Mouse (Mus musculus): ENCODE results near the gene Trpc6.

Gene Trpc6

DNA sequence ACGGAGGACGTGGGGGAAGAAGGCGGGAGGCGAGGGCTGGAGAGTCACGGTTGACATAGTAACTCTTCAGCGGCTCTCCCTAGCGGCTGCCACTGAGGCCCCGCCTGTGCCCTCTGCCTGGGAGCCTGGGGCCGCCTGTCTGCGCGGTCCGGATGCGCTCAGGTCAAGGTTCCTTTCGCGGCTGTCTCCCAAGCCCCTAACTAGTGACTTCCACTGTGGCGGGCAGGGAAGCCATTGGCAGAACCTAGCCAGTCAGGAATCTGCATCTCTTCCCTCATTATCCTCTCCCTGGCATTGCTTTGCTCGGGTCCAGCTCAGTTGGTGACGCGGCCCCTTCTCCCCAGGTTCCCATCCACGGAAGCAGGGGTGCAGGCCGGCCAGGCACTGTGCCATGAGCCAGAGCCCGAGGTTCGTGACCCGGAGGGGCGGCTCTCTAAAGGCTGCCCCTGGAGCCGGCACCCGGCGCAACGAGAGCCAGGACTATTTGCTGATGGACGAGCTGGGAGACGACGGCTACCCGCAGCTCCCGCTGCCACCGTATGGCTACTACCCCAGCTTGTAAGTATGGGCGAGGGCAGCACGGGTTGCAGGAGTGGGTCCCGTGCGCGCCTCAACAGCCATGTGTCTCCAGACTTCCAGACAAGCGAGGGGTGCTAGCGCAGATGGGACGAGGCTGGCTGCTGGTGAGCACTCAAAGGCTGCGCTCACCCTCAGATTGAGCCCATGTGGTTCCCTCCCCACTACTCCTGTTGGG is at the start of gene Trpc6:
TSS of gene Trpc6 (plus strand) at position 102 of the 754 bp plus-strand sequence.
- CTCF ChIA-PET, result no interaction called here

DNA sequence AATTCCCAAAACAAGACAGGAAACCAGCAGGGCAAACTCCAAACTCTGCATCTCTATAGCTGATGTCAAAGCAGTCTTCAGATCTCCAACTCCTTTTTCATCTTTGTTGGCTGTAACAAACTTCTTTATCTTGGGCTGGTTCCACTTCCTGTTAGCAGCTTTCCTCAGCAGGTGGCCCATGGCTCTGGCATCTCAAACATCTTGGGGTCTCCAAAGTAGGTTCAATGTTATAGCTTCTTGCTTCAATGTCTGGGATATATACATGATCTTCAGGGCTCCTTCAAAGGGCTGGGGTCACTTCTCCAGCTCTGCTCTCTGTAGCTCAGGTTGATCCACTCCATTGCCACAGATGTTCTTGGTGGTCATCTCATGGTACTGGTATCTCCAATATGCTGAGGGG is 23.0 kb upstream of the Trpc6 start:
- CTCF ChIA-PET, result no interaction called here

DNA sequence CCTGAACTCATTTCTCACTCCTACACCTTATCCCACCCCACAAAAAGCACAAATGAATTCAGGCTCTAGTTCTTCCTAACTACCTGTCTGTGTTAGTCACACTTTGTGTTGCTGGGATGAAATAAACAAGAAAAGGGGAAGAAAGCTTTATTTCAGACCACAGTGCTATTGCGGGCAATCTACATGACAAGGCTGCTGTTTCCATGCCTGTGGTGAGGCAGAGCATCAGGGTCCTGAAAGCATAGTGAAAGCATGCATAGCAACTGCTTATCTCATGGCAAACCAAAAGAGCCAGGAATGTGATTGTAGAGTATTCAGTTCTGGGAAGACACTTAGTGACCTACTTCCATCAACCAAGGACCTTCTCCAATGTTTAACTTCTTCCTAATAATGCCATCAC is 10.3 kb upstream of the Trpc6 start:
- CTCF ChIA-PET, result no interaction called here

DNA sequence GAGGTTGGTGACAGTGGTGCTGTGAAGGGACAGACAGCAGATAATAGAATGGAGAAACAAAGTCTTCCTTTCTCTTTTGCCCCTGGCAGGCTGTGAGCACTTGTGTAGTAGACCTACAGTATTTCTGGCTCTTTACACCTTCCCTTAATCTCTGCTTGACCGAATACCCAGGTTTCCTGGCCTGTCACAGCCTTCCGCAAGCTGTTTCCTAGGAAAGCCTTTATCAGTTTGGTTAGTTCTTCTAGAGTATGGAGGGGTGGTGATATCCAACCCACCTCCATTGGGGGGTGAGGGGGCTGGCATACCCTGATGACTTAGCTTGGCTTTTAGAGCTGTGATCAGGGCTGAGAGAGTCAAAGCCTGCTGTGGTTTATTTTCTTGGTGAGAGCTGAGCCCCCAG is 1.3 kb downstream of the Trpc6 start:
- CTCF ChIA-PET, result no interaction called here

DNA sequence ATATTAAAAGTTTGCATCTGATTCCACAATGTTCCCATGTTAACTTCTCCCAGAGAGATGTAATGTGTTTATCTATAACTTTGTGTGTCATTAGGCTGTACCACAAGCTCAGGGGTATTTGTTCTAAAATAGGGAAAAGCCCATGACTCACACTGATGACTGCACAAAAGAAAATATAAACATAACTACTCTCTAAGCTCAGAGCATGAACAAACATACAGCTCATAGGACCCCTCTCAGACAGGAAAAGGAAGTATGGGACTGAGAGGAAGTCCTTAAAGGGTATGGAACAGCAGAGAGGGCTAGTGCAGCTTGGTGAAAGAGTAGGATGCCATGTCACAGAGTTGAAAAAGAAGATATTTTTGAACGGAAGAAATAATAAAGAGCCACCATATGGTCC is 14.6 kb downstream of the Trpc6 start:
- CTCF ChIA-PET, result no interaction called here

DNA sequence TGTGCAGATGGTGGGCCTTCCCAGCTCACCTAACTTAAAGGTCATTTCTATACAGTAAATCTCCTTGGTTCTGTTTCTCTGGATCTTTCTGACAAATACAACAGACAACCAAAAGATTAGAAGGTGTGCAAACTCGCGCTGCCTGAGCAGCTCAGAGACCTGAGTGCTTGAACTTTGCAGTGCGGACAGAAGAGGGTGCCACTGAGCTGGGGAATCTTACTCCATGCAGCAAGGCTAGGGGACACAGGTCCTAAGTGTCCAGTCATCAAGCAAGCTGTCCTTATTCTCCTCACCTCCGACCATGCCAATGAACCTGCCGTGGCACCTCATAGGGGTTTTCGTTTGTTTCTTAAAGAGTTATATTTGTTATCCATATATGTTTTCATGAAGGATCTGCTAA is 48.7 kb downstream of the Trpc6 start:
- CTCF ChIA-PET, result no interaction called here

DNA sequence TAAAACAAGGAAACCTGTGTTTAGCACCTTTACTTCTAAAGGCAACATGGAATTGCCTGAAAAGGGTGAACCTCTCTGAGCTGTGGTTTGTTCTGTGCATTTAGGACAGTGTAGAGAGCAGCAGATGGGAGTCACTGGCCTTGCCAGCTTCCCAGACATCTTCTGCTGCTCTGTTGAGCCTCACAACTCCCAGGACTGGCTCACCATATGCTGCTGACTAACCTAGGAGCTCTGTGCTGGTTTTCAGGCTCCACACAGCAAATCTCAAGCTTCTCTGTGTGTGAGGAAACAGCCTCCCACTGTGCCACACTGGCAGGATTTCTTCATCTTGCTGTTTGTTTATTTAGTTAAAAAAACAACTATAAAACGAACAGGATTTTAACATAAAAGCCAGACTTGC is 53.1 kb downstream of the Trpc6 start:
- CTCF ChIA-PET, result no interaction called here

DNA sequence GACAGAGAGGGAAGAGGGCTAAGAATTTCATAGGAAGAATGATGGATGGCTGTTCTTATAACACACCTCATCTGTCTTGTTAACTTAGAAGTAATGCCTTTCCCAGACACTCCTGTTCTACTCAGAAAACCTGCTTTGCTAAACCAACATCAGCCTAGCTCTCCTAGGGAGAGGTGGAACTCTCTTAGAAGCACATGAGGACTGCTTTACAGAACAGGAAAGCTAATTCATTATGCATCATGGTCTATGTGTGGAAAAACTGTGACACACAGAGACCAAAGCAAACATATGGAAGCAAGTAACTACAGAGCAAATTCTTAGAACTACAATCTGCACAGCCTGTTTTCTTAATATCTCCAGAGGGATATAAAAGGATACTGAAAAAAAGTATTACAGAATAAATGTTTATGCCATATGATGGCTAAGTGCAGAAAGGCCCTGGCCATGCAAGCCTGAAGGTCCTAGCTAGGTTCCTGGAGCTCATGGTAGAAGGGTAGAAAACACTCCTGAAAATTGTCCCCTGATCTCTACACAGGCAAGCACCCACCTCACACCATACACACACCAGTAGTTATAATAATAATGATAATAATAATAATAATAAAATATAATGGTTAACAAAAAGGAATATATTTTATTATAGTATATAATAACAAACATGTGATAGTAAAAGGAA is 63.0 kb downstream of the Trpc6 start:
- CTCF ChIA-PET, result no interaction called here

DNA sequence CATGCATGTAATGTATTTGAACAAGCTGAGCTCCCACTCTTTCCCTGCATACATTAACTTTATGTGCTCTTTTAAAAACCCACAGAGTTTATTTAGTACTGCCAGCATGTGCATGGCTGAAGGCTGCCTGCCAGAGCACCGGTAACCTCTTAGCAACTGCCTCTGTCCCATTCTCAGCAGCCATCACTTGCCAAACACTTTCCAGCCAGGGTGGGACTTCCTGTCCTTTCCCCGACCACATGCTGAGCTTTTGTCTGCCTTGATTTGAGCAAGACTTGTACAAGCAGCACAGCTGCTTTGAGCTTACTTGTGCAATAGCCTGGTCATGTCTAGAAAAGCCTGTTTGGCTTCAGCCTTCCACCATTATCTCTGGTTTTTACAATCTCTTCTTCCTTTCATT is 90.4 kb downstream of the Trpc6 start:
- CTCF ChIA-PET, result no interaction called here

DNA sequence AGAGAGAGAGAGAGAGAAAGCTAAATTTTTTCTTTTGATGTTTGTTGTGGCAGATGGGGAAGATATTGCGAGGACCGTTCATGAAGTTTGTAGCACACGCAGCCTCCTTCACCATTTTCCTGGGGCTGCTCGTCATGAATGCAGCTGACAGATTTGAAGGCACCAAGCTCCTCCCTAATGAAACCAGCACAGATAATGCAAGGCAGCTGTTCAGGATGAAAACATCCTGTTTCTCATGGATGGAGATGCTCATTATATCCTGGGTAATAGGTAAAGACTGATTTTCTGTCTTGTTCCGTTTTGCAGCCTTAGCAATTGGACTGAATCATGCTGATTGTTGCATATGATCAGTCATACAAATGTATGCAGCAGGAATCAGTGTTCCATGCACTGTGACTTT is 99.5 kb downstream of the Trpc6 start:
- CTCF ChIA-PET, result no interaction called here

DNA sequence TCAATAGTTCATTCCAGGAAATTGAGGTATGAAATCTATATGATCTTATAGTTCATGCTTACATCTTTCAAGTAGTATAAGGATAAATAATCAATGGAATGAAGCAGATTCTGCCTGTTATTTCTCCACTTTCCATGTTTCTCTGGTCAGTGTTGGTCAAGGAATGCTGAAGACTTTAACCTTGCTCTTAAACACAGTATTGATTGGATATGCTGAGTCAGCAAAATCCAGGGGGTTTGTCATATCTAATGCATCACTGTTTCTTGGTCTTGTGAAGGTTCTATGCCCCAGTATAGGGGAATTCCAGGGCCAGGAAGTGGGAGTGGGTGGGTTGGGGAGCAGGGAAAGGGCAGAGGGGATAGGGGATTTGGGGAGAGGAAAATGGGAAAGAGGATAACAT is 111.4 kb downstream of the Trpc6 start:
- CTCF ChIA-PET, result no interaction called here

DNA sequence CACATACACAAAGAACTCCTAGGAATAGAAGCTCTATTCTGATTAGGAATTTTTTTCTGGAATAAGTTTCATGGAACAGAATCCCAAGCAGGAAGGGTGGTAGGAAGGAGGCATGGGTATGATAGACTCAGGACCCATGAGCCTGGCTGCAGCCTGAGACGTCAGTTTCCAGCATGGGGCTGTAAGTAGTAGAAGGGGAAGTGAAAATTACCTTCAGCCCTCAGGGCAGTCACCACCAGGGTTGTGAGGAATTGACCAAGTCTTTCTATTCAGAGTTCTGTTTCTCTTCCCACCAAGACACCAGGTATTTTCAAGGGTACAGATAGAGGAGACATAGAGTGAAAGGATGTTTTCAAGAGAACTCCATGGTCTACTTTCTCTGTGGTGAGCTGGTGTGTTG is 129.0 kb downstream of the Trpc6 start:
- CTCF ChIA-PET, result no interaction called here

DNA sequence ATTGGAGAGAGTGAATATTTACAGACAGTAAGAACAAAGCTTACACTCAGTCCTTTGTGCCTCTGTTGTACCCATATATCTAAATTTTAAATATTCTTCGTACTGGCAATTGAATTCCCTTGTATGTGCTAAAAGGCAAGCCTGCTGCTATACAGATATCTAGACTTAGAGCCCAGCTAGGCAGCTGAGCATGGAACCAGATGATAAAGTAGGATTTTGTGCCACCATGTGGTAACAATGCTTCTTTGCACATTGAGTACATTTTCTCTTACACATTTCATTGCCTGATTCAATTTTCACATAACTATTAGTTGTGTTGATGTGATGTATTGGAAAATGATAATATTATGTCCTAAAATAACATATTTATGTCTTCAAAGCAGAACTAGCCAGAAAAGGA is 132.7 kb downstream of the Trpc6 start:
- CTCF ChIA-PET, result no interaction called here

DNA sequence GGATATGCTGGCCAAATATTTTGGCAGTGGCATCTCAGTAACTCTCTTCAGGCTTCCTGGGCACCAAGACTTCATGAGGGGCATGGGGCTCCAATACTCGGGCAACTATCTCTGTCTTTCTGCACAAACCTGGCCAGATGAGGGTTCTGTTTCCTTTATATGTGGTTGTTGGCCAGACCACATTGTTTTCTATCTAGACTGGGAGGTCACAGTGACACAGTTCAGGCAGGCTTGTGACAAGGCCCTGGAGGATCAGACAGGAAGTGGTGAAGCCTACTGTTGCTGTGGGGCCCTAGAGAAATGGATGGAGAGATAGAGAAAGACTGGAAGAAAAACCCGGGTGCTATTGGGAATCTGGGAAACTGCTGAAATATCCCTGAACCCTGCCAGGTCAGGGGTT is 149.2 kb downstream of the Trpc6 start:
- CTCF ChIA-PET, result no interaction called here

DNA sequence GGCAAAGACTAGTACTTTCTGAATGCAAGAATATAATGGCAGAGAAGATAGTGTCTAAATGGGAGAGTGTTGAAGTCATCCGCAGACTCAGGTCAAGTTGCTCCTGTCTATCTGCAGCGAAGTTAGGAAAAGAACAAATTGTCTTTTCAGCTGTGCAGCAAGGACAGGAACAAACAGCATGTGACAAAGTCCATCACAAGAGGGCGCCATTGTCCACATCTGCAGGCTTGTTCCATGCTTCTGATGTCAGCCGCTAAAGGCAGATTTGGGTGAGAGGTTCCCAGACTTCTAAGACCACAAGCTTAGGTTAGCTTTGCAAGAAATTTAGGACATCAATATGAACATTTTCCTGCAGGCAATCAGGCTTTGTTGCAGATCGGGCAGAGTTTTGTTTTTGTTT is 156.7 kb downstream of the Trpc6 start:
- CTCF ChIA-PET, result no interaction called here

DNA sequence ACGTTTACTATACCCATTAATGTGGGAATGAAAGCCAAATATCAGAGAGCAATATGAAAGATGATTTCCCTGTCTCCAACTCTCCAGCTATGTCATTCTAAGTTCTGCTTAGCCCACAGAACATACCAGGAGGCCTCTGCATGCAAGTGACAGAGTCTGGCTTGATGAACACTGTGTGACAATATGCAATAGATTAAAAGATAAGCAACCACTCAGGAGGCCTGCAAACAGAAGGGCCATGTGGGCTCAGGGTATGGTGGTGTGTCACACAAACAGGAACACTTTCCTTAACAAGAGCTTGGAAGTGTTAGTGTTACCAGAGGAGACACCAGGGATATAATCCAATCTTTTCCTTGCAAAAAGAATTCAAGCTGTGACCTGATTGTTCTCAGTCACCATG is 159.6 kb downstream of the Trpc6 start:
- CTCF ChIA-PET, result no interaction called here

DNA sequence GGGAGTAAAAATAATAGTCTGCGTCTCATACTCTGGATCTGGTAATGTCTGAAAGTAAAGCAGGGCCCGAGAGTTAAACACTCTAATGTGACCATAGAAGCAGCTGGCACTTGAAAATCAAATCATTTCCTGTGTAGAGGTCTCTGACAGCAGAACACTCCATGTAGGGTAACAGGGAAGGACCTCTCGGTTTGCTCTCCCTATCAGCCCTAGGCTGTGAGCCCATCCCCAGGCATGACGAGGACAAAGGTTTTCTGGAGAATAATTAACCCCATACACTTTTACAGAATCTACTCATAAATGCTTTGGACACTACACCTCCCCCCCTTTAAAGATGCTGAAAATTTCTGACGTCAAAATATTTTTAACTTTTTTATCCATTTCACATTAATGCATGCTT is 160.0 kb downstream of the Trpc6 start:
- CTCF ChIA-PET, result no interaction called here

DNA sequence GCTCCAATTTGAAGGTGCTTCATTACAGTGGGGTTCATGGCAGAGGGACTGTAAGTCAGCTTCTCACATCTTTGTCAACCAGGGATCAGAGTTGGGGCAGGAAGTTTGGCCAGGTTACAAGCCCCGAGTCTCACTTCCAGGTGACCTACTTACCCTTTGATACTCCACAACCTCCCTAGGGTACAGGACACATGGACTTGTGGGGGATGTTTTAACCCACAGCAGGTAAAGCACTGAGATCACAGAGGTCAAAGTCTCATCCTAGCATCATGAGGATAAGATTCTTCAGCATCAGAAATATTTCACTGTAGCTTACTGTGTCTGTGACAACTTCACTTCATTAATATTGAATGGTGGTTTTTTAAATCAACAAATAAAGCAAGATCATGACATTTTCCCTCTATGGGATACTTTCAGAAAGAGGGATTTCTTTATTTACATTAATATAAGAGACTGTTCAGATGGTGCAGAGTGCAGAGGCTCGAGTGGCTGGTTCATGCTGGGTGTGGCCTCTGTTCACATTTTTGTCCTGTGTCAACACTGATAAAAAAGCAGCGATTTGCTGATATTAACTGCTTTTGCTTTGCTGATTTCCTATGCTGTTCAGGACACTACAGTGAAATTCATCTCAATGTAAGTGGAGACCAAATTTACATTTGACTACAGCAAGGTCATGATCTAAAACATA is 166.3 kb downstream of the Trpc6 start:
- CTCF ChIA-PET, result no interaction called here

DNA sequence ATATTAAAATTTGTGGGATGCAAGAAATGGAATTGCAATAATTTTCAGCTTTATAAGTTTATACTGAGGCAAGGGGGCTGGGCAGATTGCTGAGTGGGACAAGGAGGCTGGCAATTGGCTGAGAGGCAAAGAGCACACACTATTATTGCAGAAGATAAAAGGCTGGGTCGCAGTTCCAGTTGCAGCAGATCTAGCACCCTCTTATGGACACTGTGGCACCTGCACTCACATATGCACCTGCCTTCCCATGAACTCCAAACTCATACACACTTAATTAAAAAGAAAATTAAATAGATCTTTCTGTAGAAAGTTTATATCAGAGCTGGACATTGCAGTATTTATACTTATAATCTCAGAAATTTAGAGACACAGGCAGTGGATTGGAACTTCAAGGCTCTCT is 175.1 kb downstream of the Trpc6 start:
- CTCF ChIA-PET, result no interaction called here

DNA sequence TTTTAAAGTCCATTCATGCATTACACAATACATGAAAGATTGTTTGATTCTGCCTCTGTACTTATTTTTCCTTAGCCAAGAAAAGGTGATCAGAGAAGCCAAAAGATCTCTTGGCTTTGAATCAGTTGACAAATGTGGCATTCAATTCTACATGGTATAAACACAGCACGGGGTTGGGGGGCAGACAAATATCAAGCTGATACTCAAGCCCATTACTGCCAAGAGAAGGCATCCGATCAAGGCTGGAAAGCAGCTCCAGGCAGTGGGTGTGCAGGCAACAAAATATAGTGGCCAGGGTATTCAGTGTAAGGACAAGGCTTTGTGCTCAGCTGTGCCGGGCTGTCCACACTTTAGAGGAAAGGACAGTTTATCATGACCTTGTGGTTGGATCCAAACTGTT is 185.1 kb downstream of the Trpc6 start:
- CTCF ChIA-PET, result no interaction called here

Data from spleen, embryonic (tissue).